Mouse (Mus musculus) lung, postnatal 0 days (tissue): ENCODE measurements at regions not wholly inside any gene's neighbourhood (a gene's known extent, or its start where the extent isn't known, plus 50 kb on each side); places are given as distances from the start of the nearest gene placed in this dataset.

Experiments used
- CTCF ChIP-seq: IDR thresholded peaks from 2 replicates; pipeline ENCODE4 v1.5.1; 2016; ENCODE audit warnings: antibody characterized with exemption, mild to moderate bottlenecking
- EP300 ChIP-seq: IDR thresholded peaks from 2 replicates; pipeline ENCODE4 v1.6.1; 2016; ENCODE audit warnings: antibody characterized with exemption, mild to moderate bottlenecking, control low read depth

GRCm38 (mm10) chr12:29439343-29440019 lies 88.7 kb upstream of the Myt1l start:
- TF ChIP-seq CTCF: no peak
- no peak for TF ChIP-seq EP300
